Mouse (Mus musculus) layer of hippocampus, postnatal 10 days (tissue): Measurements from ENCODE around the gene Mier3. TPM values are rescaled to one million over a fixed set of nuclear protein-coding genes. Genes with fewer than 3 reads are reported as not detected.
"Not testable (repeated sequence)": the region's sequence is repeated elsewhere in the genome, so short reads cannot be mapped to it uniquely, and the experiment has no call there.

ENCODE experiments used
- DNase-seq, 2 experiments: peaks; one replicate each; pipeline ENCODE4 v3.0.0; 2021; ENCODE audit warnings: low spot score in 2 of 2
- total RNA-seq, 2 experiments: library from RNA; stranded (reverse); gene quantifications; 2 replicates each; pipeline ENCODE4 v1.2.3; 2021

The Mier3 gene
- total RNA-seq, 2 experiments from 2014 or later: 26.9 to 31.8 TPM

- peak; percentile 49 to 68 for DNase-seq
Measured at GRCm38 (mm10) chr13:111687285-111687781, 6.6 kb downstream of the Mier3 start.

DNA sequence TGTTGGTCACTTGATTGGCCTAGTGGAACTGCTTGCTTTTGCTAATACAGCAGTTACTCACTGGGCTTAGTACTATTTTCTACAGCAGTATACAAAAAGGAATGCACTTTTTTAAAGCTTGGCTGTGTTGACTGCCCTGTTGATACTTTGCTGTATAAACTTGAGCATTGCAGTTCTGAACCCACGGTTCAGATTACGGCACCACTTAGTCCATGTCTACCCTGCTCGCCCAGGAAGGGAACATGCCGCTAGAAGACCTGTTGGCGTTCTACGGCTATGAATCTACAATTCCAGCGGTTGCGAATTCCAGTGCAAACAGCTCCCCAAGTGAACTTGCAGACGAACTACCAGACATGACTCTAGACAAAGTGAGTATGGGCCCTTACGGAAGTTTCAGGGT is 22.6 kb downstream of the Mier3 start:
- DNase-seq: no peak

GRCm38 (mm10) chr13:111703952-111704351 is 23.2 kb downstream of the Mier3 start:
- DNase-seq: not testable (repeated sequence)

DNA sequence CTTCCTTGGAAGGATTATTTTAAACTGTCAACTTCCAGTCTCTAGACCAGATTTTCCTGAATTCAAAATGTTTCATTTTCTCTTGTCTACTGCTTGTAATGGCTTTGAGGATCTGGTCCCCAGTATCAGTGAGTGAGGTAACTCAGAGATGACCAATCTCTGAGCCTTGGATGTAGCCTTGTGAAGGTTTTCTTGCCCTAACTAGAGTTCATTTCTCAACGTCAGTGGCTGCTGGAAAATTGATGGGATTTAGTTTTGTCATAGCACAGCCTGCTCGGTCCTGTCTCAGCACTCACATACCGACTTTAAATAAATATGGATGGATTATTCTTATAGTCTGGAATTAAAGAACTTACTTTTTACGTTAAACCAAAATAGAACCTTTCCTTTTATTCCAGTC is 29.8 kb downstream of the Mier3 start:
- no peak for DNase-seq

- no peak for DNase-seq
Measured at GRCm38 (mm10) chr13:111719726-111720125, 38.9 kb downstream of the Mier3 start.

GRCm38 (mm10) chr13:111724811-111725164 is 44.0 kb downstream of the Mier3 start:
- no peak for DNase-seq

- peak; percentile 91 to 93 for DNase-seq
Measured at GRCm38 (mm10) chr13:111725165-111726077, 44.6 kb downstream of the Mier3 start.

- no peak for DNase-seq
Measured at GRCm38 (mm10) chr13:111726898-111727297, 46.1 kb downstream of the Mier3 start.

DNA sequence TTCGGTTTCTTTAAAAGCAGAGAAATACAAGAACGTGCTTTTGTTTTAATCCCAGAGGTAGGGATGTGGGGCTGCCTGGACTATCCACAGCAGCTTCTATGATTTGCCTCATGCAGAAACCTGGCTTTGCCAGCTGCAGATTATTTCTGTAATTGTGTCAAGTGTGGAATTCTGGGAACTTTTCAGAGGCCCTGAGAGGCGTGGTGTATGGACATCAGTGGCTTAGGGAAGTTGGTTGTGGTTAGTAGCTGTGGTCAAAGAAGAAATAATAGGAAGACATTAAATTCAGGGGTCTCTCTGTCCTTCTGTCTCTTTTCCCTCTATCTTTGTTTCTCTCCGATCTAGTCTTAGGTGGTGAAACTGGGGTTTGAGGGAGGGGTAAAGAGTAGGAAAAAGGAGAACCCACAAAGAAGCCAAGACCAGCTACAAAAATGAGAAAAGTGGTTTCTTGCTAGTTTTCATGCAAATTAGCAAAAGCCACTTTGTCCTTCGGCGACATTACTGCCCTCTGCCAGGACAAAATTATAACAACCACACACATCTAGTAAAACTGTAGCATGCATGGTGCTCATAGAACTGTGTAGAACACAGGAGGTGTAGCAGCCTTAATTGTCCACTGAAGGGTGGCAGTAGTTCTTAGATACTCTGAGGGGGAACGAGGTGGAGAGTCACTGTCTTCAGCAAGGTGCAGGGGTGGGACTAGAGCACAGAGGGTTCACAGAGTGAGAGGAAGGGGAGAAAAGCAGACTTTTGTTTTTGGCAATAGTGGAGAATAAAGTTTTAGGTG is 60.6 kb downstream of the Mier3 start:
- DNase-seq: no peak

DNA sequence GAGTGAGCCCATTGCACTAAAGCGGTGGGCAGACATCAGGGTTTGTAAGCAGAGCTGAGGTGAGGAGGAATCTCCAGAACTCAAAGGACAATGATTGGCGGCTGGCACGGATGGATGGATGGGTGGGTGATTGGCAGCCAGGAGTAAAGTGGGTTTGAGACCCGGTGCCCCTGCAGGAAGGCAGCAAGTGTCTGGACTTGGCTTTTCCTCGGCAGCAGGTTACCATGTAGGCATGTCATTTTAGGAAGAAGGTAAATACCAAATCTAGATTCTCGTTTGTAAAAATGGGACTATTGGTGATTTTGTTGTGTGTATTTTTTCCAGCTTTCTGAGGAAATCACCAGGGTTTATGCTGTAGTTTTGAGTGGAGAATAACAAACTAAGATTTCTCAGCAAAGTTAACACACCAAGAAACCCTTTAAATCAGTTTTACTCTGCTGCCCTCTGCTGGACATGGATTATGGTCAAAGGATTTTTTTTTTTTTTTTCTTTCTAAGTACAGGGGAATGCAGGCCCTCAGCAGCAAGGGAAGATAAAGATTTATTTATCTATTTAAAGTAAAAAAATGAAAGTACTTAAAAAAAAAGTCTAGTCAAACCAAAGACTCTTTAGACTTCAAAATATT is 61.3 kb downstream of the Mier3 start:
- DNase-seq: peak; percentile 48 to 64

GRCm38 (mm10) chr13:111744233-111745000 is 63.6 kb downstream of the Mier3 start:
- no peak for DNase-seq

DNA sequence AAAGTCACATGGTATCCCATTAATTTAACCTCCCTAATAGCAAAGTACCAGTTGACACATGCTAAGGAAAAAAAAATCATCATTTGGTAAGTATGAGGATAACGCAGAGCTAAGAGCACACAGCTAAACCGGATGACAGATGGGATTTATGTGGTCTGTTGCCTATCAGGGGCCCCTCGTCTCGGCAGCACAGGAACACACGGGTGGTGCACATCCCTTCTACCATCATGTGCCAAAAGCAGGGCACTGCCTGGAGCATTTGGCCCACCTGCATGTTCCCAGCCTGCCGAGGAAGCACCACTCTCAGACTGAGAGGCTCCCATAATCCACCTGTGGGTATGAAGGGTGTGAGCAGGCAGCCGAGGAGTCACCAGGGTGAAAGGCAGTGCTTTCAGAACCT is 64.4 kb downstream of the Mier3 start:
- no peak for DNase-seq

DNA sequence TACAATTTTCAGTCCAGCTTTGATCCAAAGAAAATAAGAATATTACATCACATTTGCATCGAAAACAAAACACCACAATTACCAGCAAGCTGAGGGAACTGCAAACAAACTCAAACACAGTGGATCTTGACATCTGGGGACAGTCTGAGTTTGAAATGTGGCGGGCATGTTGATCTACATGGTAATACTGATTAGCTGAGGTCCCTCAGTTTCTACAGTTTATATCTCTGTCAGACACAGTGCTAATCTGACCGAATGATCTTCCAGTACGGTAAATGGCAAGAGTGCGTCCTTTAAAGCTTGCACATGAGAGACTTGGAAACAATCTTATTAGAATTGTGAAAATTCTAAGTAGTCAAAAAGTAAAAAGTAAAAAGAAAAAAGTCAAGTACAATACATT is 66.1 kb downstream of the Mier3 start:
- DNase-seq: no peak

GRCm38 (mm10) chr13:111748301-111749062 is 67.7 kb downstream of the Mier3 start:
- DNase-seq: no peak

DNA sequence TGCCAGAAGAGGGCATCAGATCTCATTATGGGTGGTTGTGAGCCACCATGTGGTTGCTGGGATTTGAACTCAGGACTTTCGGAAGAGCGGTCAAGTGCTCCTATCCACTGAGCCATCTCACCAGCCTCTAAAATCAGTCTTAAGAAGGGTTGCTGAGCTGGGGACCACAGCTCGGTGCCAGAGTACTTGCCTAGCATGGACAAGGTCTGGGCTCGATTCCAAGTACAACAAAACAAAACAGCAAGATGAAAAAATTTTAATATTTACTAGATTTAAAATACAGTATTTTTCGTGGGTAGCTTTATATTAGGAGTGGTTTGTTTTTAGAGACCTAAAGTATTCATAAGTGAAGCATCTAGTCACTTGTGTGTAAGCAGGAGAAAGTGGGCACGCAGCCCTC is 72.5 kb downstream of the Mier3 start:
- DNase-seq: no peak

DNA sequence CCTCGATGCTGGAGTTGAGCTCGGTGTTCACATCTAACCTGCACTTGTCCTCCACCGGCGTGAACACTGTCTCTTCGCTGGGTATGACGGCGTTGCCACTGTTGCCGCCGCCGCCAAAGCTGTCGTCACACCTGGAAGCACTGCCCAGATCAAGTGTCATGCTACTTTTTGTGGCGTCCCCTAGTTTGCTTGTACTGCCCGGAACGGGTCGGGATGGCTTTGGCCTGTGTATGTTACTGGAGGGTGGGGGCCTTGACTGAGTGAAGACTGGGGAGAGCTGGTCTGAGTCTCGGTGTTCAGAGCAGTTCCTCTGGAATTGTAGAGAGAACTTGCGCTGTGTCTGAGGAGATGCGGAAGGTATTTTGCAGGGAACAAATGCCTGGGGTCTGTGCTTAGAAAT is 74.6 kb downstream of the Mier3 start:
- no peak for DNase-seq

DNA sequence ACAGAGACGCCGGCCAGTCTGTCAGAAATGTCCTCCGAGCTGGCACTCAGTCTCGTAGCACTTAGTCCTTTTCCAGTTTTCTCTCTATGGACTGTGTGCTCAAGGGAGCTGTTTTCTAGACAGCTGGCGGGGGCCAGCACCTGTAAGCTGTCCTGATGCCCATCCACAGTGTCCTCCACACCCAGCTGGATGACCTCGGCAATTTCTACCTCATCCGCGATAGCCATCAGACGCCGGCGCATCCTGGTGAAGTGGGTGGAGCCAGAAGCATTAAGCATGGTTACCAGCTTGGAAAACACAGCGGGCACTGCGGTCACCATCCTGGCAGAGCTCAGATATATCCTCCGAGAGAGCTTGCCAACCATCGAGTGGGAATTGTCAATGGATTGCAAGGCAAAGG is 75.2 kb downstream of the Mier3 start:
- DNase-seq: no peak

- no peak for DNase-seq
Measured at GRCm38 (mm10) chr13:111756986-111757385, 76.2 kb downstream of the Mier3 start.

DNA sequence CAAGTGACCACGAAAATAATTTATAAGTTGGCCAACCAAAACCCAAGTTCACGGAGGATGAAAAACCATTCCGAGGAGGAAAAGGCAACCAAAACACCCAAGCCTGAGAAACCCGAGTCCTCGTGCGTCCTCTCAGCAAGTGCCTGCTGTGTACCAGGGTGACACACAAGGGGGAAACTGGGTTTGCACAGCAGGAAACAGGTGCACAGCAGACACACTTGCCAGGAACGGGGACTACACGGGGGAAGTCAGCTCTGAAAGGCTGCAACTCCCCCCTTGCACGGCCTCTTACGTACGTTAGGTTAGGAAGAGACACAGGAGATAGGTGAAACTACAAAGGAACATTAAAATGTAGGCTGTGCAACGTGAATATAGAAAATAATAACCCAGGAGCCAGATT is 81.7 kb downstream of the Mier3 start:
- DNase-seq: no peak
